In genomic region chr9:102784329-102785026, GRCm38 (mm10) we compare ENCODE assay signal across 8 mouse cellular contexts. TPM values are rescaled to one million over a fixed set of nuclear protein-coding genes. Genes with fewer than 3 reads are reported as not detected.
A peak's percentile ranks its signal among the peaks of the same experiment; 100 is the strongest.
DNase-seq lines count a peak whose midpoint lies in the region; ATAC-seq lines count a peak whose summit lies in the region.

No protein-coding gene starts in this region.

- DNase-seq in Muller cell, postnatal 12 days (ENCODE audit: inconsistent ontology term): peak; percentile 98
- peak; percentile 88 for DNase-seq in cerebellum, adult 8-10 months
- DNase-seq in forelimb bud, embryonic 11.5 days (ENCODE audit: low read depth, low spot score): peak; percentile 94
- peak; percentile 62 for DNase-seq in layer of hippocampus, adult 9-11 months
- DNase-seq in lung, postnatal 14 days: peak; percentile 93
- peak; percentile 71 for DNase-seq in retina, adult 2 months (ENCODE audit: low read depth, low spot score)
- peak; percentile 68 for DNase-seq in thymus, postnatal 25 days

- ATAC-seq in hematopoietic stem cell, adult 5-6 weeks (replicated peaks in 1 of 2; ENCODE audit: insufficient read depth in 1 of 2, low FRiP score in 2 of 2, low TSS enrichment in 1 of 2, low read depth in 1 of 2, poor library complexity in 2 of 2, severe bottlenecking in 2 of 2): peak; percentile 61 to 75

RNA-seq across cellular contexts. Expression of gene Ryk, which starts 50.2 kb away (rescaled TPM):
- total RNA-seq in hematopoietic stem cell, adult 5-6 weeks (2017): 7.3 and 7.5 TPM in 2 replicates

Comparison
In these comparisons a context has a peak if more than half of its experiments do, and no peak if none do; other contexts are left out.
1. Peak in every context shown above with its lines: DNase-seq and ATAC-seq.